Mouse (Mus musculus) macrophage (primary cell): ENCODE data around the gene Fat1. TPM values are rescaled to one million over a fixed set of nuclear protein-coding genes. Genes with fewer than 3 reads are reported as not detected.

Experiments used
- polyA plus RNA-seq: library from polyadenylated mRNA; stranded (reverse); fragments of 250-400 nt; gene quantifications from 3 replicates; pipeline ENCODE4 v1.2.4, GENCODE M21; 2018; ENCODE audit warnings: inconsistent platforms

The Fat1 gene
- polyA plus RNA-seq, 1 experiment from 2014 or later: 0.24 TPM

Other genes with a start within 250 kb of the Fat1 start
- gene Mtnr1a, start 133.7 kb downstream of the Fat1 start, polyA plus RNA-seq: not detected in 3 replicates